Mouse (Mus musculus) CH12.LX (cell line): ENCODE measurements at regions not wholly inside any gene's neighbourhood (a gene's known extent, or its start where the extent isn't known, plus 50 kb on each side); places are given as distances from the start of the nearest gene placed in this dataset.

Source experiments
- DNase-seq: peaks from one replicate; pipeline ENCODE4 v3.0.0-alpha.2; 2013; ENCODE audit errors: extremely low read depth
- H3K27ac ChIP-seq: 2 replicates; pipeline ENCODE4 v1.5.1; 2012; ENCODE audit warnings: low read depth, mild to moderate bottlenecking, control low read depth, moderate library complexity; ENCODE audit not compliant: insufficient read depth
- H3K27me3 ChIP-seq: replicated peaks from 2 replicates; pipeline ENCODE3; 2012; ENCODE audit warnings: inconsistent platforms
- H3K36me3 ChIP-seq, 2 experiments: replicated peaks in 1 of 2; 2 replicates each; pipeline versions ENCODE3 to v1.6.1; 2012; ENCODE audit warnings: inconsistent platforms in 1 of 2, low read length in 1 of 2, mild to moderate bottlenecking in 1 of 2, mixed read lengths in 1 of 2, moderate library complexity in 1 of 2; ENCODE audit not compliant: control insufficient read depth in 1 of 2, insufficient read depth in 1 of 2
- H3K4me1 ChIP-seq, 2 experiments: 2 replicates each; pipeline ENCODE4 v1.6.1; 2012; ENCODE audit warnings: inconsistent platforms in 1 of 2, moderate library complexity in 1 of 2; ENCODE audit not compliant: insufficient read depth in 2 of 2, control insufficient read depth in 1 of 2
- H3K4me2 ChIP-seq: 2 replicates; pipeline ENCODE4 v1.6.1; 2012; ENCODE audit warnings: low read depth, mild to moderate bottlenecking, control low read depth; ENCODE audit not compliant: poor library complexity, insufficient read depth, severe bottlenecking
- H3K4me3 ChIP-seq, 3 experiments: fragments of 150-350 bp in 1 of 3; sonication (generic) in 1 of 3; replicated peaks in 1 of 3; 2 replicates each; pipeline versions ENCODE3 to v1.5.1; 2011 to 2012; ENCODE audit warnings: low read depth in 2 of 3, low read length in 2 of 3, mild to moderate bottlenecking in 2 of 3, moderate library complexity in 2 of 3, control low read depth in 1 of 3, improper control_type of control experiment in 1 of 3, inconsistent platforms in 1 of 3, mixed read lengths in 1 of 3; ENCODE audit not compliant: poor library complexity in 1 of 3
- H3K79me2 ChIP-seq: replicated peaks from 2 replicates; pipeline ENCODE4 v1.6.1; 2012; ENCODE audit warnings: mild to moderate bottlenecking, moderate library complexity; ENCODE audit not compliant: control insufficient read depth, poor library complexity, insufficient read depth, severe bottlenecking; ENCODE audit errors: extremely low read depth
- H3K9ac ChIP-seq: 2 replicates; pipeline ENCODE4 v1.6.1; 2012; ENCODE audit warnings: low read depth, mild to moderate bottlenecking, control low read depth, moderate library complexity; ENCODE audit not compliant: insufficient read depth
- H3K9me3 ChIP-seq: replicated peaks from 2 replicates; pipeline ENCODE3; 2012; ENCODE audit warnings: low read length, inconsistent platforms, mixed read lengths
- CHD1 ChIP-seq: IDR thresholded peaks from 2 replicates; pipeline ENCODE4 v1.6.1; 2012; ENCODE audit warnings: low read depth, low read length, improper control_type of control experiment, inconsistent platforms
- CHD2 ChIP-seq: IDR thresholded peaks from 2 replicates; pipeline ENCODE4 v1.6.1; 2011; ENCODE audit warnings: low read length, improper control_type of control experiment
- CTCF ChIP-seq, 2 experiments: IDR thresholded peaks in 1 of 2; conservative IDR thresholded peaks in 1 of 2; 2 replicates each; pipeline ENCODE4 v1.5.1; 2011 to 2012; ENCODE audit warnings: low read depth in 2 of 2, low read length in 2 of 2, improper control_type of control experiment in 1 of 2, inconsistent platforms in 1 of 2, mild to moderate bottlenecking in 1 of 2, moderate library complexity in 1 of 2
- E2F4 ChIP-seq: IDR thresholded peaks from 2 replicates; pipeline ENCODE4 v1.6.1; 2011; ENCODE audit warnings: low read depth, low read length, improper control_type of control experiment; ENCODE audit not compliant: insufficient replicate concordance
- ELF1 ChIP-seq: IDR thresholded peaks from 2 replicates; pipeline ENCODE4 v1.6.1; 2014; ENCODE audit warnings: low read depth, mild to moderate bottlenecking, inconsistent platforms, low read length, improper control_type of control experiment
- EP300 ChIP-seq: IDR thresholded peaks from 2 replicates; pipeline ENCODE4 v1.6.1; 2011; ENCODE audit warnings: low read length, improper control_type of control experiment
- ETS1 ChIP-seq: conservative IDR thresholded peaks from 2 replicates; pipeline ENCODE4 v1.6.1; 2012; ENCODE audit warnings: low read depth, mild to moderate bottlenecking, inconsistent platforms, low read length, improper control_type of control experiment, moderate library complexity
- JUND ChIP-seq: conservative IDR thresholded peaks from 2 replicates; pipeline ENCODE4 v1.6.1; 2011; ENCODE audit warnings: low read depth, low read length, improper control_type of control experiment
- MAFK ChIP-seq: IDR thresholded peaks from 2 replicates; pipeline ENCODE4 v1.6.1; 2011; ENCODE audit warnings: low read length, improper control_type of control experiment; ENCODE audit not compliant: insufficient replicate concordance
- MAX ChIP-seq: IDR thresholded peaks from 2 replicates; pipeline ENCODE4 v1.6.1; 2011; ENCODE audit warnings: low read length, improper control_type of control experiment
- MAZ ChIP-seq: IDR thresholded peaks from 2 replicates; pipeline ENCODE4 v1.6.1; 2012; ENCODE audit warnings: low read depth, mild to moderate bottlenecking, inconsistent platforms, low read length, improper control_type of control experiment, moderate library complexity
- MEF2A ChIP-seq: IDR thresholded peaks from 2 replicates; pipeline ENCODE4 v1.6.1; 2014; ENCODE audit warnings: low read depth, mild to moderate bottlenecking, inconsistent platforms, low read length, improper control_type of control experiment, borderline replicate concordance
- MYC ChIP-seq: IDR thresholded peaks from 2 replicates; pipeline ENCODE4 v1.6.1; 2011; ENCODE audit warnings: low read depth, mild to moderate bottlenecking, improper control_type of control experiment, low read length
- NELFE ChIP-seq: IDR thresholded peaks from 2 replicates; pipeline ENCODE4 v1.6.1; 2011; ENCODE audit warnings: low read depth, low read length, improper control_type of control experiment
- POLR2AphosphoS2 ChIP-seq: IDR thresholded peaks from 2 replicates; pipeline ENCODE4 v1.6.1; 2011; ENCODE audit warnings: low read depth, low read length, improper control_type of control experiment
- RAD21 ChIP-seq: IDR thresholded peaks from 2 replicates; pipeline ENCODE4 v1.6.1; 2011; ENCODE audit warnings: low read depth, mild to moderate bottlenecking, low read length, improper control_type of control experiment, moderate library complexity
- RCOR1 ChIP-seq: conservative IDR thresholded peaks from 2 replicates; pipeline ENCODE4 v1.6.1; 2012; ENCODE audit warnings: low read depth, mild to moderate bottlenecking, inconsistent platforms, low read length, improper control_type of control experiment
- TBP ChIP-seq: conservative IDR thresholded peaks from 2 replicates; pipeline ENCODE4 v1.6.1; 2011; ENCODE audit warnings: low read depth, low read length, improper control_type of control experiment
- TCF12 ChIP-seq: IDR thresholded peaks from 2 replicates; pipeline ENCODE4 v1.6.1; 2014; ENCODE audit warnings: low read depth, mild to moderate bottlenecking, inconsistent platforms, low read length, improper control_type of control experiment
- USF1 ChIP-seq: IDR thresholded peaks from 2 replicates; pipeline ENCODE4 v1.6.1; 2014; ENCODE audit warnings: low read depth, mild to moderate bottlenecking, inconsistent platforms, low read length, improper control_type of control experiment
- ZKSCAN1 ChIP-seq: IDR thresholded peaks from 2 replicates; pipeline ENCODE4 v1.6.1; 2012; ENCODE audit warnings: low read depth, inconsistent platforms, low read length, improper control_type of control experiment, borderline replicate concordance
- ZMIZ1 ChIP-seq: IDR thresholded peaks from 2 replicates; pipeline ENCODE4 v1.6.1; 2012; ENCODE audit warnings: low read depth, mild to moderate bottlenecking, inconsistent platforms, low read length, improper control_type of control experiment
- ZNF384 ChIP-seq: IDR thresholded peaks from 2 replicates; pipeline ENCODE4 v1.6.1; 2012; ENCODE audit warnings: low read depth, low read length, improper control_type of control experiment, inconsistent platforms
- dilution Hi-C: fragments of 300-500 bp; cut with MboI; formaldehyde crosslinking; loops from 2 replicates; pipeline ENCODE4 v1.14.3; 2020; ENCODE audit warnings: low sequenced_read_pairs; ENCODE audit not compliant: extremely low pct_unique_long_range_greater_than_20kb, extremely low pct_ligation_motif_present
- in situ Hi-C: fragments of 300-500 bp; cut with MboI; formaldehyde crosslinking; loops from 3 replicates; pipeline ENCODE4 v1.14.3; 2019; ENCODE audit warnings: low sequenced_read_pairs, low pct_ligation_motif_present, low pct_unique_long_range_greater_than_20kb, mixed read lengths

DNA sequence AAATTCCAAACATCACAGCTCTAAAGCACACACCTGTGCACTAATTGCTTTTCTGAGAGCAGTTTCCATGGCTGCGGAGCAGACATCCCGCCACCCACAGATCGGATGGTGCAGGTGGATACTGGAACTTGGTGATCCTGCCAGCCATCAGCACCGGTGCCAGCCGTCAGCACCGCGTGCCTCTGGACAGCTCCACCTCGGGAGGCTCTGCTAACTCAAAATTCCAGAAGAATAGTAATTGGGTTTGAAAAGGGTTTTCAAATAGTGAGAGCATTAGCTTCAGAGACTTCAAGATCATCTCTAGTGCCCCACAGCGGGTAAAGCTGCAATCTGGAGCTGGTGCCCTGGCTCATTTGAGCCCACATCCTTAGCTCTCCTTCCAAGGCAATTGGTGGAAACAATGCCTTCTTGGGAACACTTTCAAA lies 458.8 kb downstream of the Tbc1d22a start:
- no peak for TF ChIP-seq CTCF (conservative IDR thresholded peaks at IDR 0.05 in 1 of 2, IDR thresholded peaks at IDR 0.05 in 1 of 2; ENCODE audit: low read depth in 2 of 2, low read length in 2 of 2)
- TF ChIP-seq MAX, result no peak
- TF ChIP-seq E2F4, result no peak
- no peak for TF ChIP-seq MAZ
- TF ChIP-seq TBP, result no peak
- no peak for TF ChIP-seq JUND
- no peak for TF ChIP-seq ZNF384
- TF ChIP-seq ELF1, result no peak
- no peak for TF ChIP-seq NELFE
- no peak for TF ChIP-seq MYC
- no peak for TF ChIP-seq CHD2
- dilution Hi-C loops, result no loop called here
- Histone ChIP-seq H3K79me2 (no peaks in the 10 kb centered on the region), H3K27me3 (no peaks in the 10 kb centered on the region), H3K27ac (no peak overlapping the region), H3K9me3 (peaks cover 65% of the 10 kb centered on the region), H3K4me2 (no peak overlapping the region), H3K4me1 (no peaks in the 10 kb centered on the region), H3K9ac (no peak overlapping the region), H3K36me3 (no peaks in the 10 kb centered on the region), H3K4me3 (no peak overlapping the region)
- in situ Hi-C loops, result no loop called here
- DNase-seq, result no peak

DNA sequence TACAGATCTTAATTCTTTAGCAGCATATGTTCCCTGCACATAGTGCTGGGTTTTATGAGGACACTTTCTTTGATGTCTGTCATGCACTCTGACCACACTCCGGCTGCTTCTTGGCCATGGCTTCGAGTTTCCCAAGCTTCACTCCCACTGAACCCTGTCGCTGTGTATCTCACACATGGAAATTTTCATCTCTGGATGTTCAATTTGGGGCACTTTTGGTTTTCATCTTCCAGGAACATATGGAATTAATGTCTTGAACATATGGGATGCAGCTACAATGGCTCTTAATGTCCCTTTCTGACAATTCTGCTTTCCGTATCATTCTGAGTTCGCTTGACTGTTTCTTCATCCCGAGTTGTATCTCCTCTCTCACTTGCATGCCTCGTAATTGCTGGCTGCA lies 462.8 kb downstream of the Tbc1d22a start:
- no peak overlapping the region for H3K4me2 ChIP-seq
- peaks cover 83% of the 10 kb centered on the region for H3K9me3 ChIP-seq
- no peaks in the 10 kb centered on the region for H3K36me3 ChIP-seq
- no peak for DNase-seq
- H3K79me2 ChIP-seq, result no peaks in the 10 kb centered on the region
- no peaks in the 10 kb centered on the region for H3K4me1 ChIP-seq
- no peak overlapping the region for H3K9ac ChIP-seq
- no peak overlapping the region for H3K4me3 ChIP-seq
- H3K27me3 ChIP-seq, result no peaks in the 10 kb centered on the region
- in situ Hi-C loops (no loop called here), dilution Hi-C loops (no loop called here)
- TF ChIP-seq RCOR1 (no peak), MEF2A (no peak), EP300 (no peak), MYC (no peak), POLR2AphosphoS2 (no peak), ZKSCAN1 (no peak), ELF1 (no peak), ZMIZ1 (no peak), USF1 (no peak), TCF12 (no peak), ETS1 (no peak), CHD1 (no peak), JUND (no peak), RAD21 (no peak), MAFK (no peak)
- no peak overlapping the region for H3K27ac ChIP-seq
